Mouse (Mus musculus) urinary bladder, postnatal 4 days (tissue): ENCODE measurements around the gene Zfp467.

Experiments used
- DNase-seq, 2 experiments: peaks; one replicate each; pipeline ENCODE4 v3.0.0; 2021 to 2022; ENCODE audit warnings: low spot score in 2 of 2

Zfp467 gene

GRCm38 (mm10) chr6:48445181-48446101 lies at the start of gene Zfp467:
Gene Zfp467, minus strand, starts transcription at chr6:48445825.
- peak; percentile 62 to 73 for DNase-seq

- no peak for DNase-seq
Measured at GRCm38 (mm10) chr6:48493136-48493730, 47.6 kb upstream of the Zfp467 start.

- no peak for DNase-seq
Measured at GRCm38 (mm10) chr6:48491361-48491760, 45.7 kb upstream of the Zfp467 start.

- no peak for DNase-seq
Measured at GRCm38 (mm10) chr6:48489741-48490140, 44.1 kb upstream of the Zfp467 start.

- DNase-seq, result no peak
Measured at GRCm38 (mm10) chr6:48487747-48488725, 42.4 kb upstream of the Zfp467 start.

GRCm38 (mm10) chr6:48482501-48482900 lies 36.9 kb upstream of the Zfp467 start:
- no peak for DNase-seq

- no peak for DNase-seq
Measured at GRCm38 (mm10) chr6:48478446-48478845, 32.8 kb upstream of the Zfp467 start.

GRCm38 (mm10) chr6:48470739-48471138 lies 25.1 kb upstream of the Zfp467 start:
- DNase-seq, result no peak

GRCm38 (mm10) chr6:48467490-48467889 lies 21.9 kb upstream of the Zfp467 start:
- no peak for DNase-seq

GRCm38 (mm10) chr6:48466715-48467114 lies 21.1 kb upstream of the Zfp467 start:
- no peak for DNase-seq

- DNase-seq, result no peak
Measured at GRCm38 (mm10) chr6:48464966-48465679, 19.5 kb upstream of the Zfp467 start.

GRCm38 (mm10) chr6:48452771-48453170 lies 7.1 kb upstream of the Zfp467 start:
- no peak for DNase-seq

- DNase-seq, result no peak
Measured at GRCm38 (mm10) chr6:48452151-48452550, 6.5 kb upstream of the Zfp467 start.

- no peak for DNase-seq
Measured at GRCm38 (mm10) chr6:48448527-48448926, 2.9 kb upstream of the Zfp467 start.

GRCm38 (mm10) chr6:48447929-48448328 lies 2.3 kb upstream of the Zfp467 start, which contains the start of gene Sspo:
Gene Sspo, plus strand, starts transcription at chr6:48448229.
- no peak for DNase-seq

GRCm38 (mm10) chr6:48446896-48447295 lies 1.3 kb upstream of the Zfp467 start:
- no peak for DNase-seq

- no peak for DNase-seq
Measured at GRCm38 (mm10) chr6:48446256-48446655, 631 bp upstream of the Zfp467 start.

GRCm38 (mm10) chr6:48444310-48445180 lies 1.1 kb downstream of the Zfp467 start:
- peak; percentile 74 to 90 for DNase-seq

- peak; percentile 98 to 99 for DNase-seq
Measured at GRCm38 (mm10) chr6:48443592-48444309, 1.9 kb downstream of the Zfp467 start.
